Mouse (Mus musculus) limb, embryonic 14.5 days (tissue): ENCODE measurements around the gene Car6. TPM values are rescaled to one million over a fixed set of nuclear protein-coding genes. Genes with fewer than 3 reads are reported as not detected.

Experiments used
- ATAC-seq: fragments of 200-750 bp; cut with Nextera tagmentation; 2 replicates; pipeline ENCODE4 v1.8.0; 2017; ENCODE audit warnings: low read depth, moderate number of reproducible peaks, moderate TSS enrichment; ENCODE audit not compliant: low FRiP score
- DNase-seq: peaks from one replicate; pipeline ENCODE4 v3.0.0-alpha.2; 2015; ENCODE audit warnings: low spot score
- H3K27ac ChIP-seq: fragments of 300-500 bp; sonication (generic); replicated peaks from 2 replicates; pipeline ENCODE4 v1.5.1; 2014; ENCODE audit warnings: low read depth, mild to moderate bottlenecking, low read length, moderate library complexity, mixed read lengths
- H3K27me3 ChIP-seq: fragments of 300-500 bp; sonication (generic); 2 replicates; pipeline ENCODE4 v1.6.1; 2014; ENCODE audit warnings: low read length, mixed read lengths; ENCODE audit not compliant: control insufficient read depth, insufficient read depth
- H3K36me3 ChIP-seq: fragments of 300-500 bp; sonication (generic); 2 replicates; pipeline ENCODE4 v1.6.1; 2014; ENCODE audit warnings: mild to moderate bottlenecking, low read length, moderate library complexity, mixed read lengths; ENCODE audit not compliant: control insufficient read depth, insufficient read depth
- H3K4me1 ChIP-seq: fragments of 300-500 bp; sonication (generic); 2 replicates; pipeline ENCODE4 v1.6.1; 2014; ENCODE audit warnings: antibody characterized with exemption, low read length, mixed read lengths; ENCODE audit not compliant: control insufficient read depth, insufficient read depth
- H3K4me2 ChIP-seq: fragments of 300-500 bp; sonication (generic); replicated peaks from 2 replicates; pipeline ENCODE4 v1.6.1; 2014; ENCODE audit warnings: low read depth, mild to moderate bottlenecking, low read length, moderate library complexity; ENCODE audit not compliant: severe bottlenecking
- H3K4me3 ChIP-seq: fragments of 300-500 bp; sonication (generic); replicated peaks from 2 replicates; pipeline ENCODE4 v1.5.1; 2014; ENCODE audit warnings: low read length
- H3K9ac ChIP-seq: fragments of 300-500 bp; sonication (generic); 2 replicates; pipeline ENCODE4 v1.6.1; 2014; ENCODE audit warnings: mild to moderate bottlenecking, low read depth, low read length, moderate library complexity; ENCODE audit not compliant: severe bottlenecking
- H3K9me3 ChIP-seq: fragments of 300-500 bp; sonication (generic); 2 replicates; pipeline ENCODE4 v1.6.1; 2016; ENCODE audit warnings: low read length; ENCODE audit not compliant: control insufficient read depth
- POLR2A ChIP-seq: fragments of 200-500 bp; IDR thresholded peaks from 2 replicates; pipeline ENCODE4 v1.8.0; 2012; ENCODE audit warnings: inconsistent platforms, mild to moderate bottlenecking, moderate library complexity, borderline replicate concordance; ENCODE audit not compliant: insufficient read depth, insufficient read length; ENCODE audit errors: extremely low read depth
- whole genome bisulfite sequencing: fragments of 180-500 bp; shearing (Covaris S2); extraction: QIAGEN DNeasy Blood & Tissue Kit; methylation state at CpG from one replicate; pipeline ENCODE4 v1.1.7; 2014; 5-methylcytosine and 5-hydroxymethylcytosine counted together
- polyA plus RNA-seq, 2 experiments: library from polyadenylated mRNA; depleted of rRNA in 1 of 2; stranded (reverse) in 1 of 2; unstranded in 1 of 2; fragments of >200 nt; fragmentation: Nextera tagmentation in 1 of 2; extraction: Ambion mirVana in 1 of 2; gene quantifications; 2 replicates each; pipeline versions ENCODE4 v1.2.1 to v1.2.3; 2012 to 2014

Car6 gene
- polyA plus RNA-seq, 2 experiments, result 0.26 TPM; not detected in 1

GRCm38 (mm10) chr4:150155731-150156130 lies 45.4 kb downstream of the Car6 start:
- TF ChIP-seq POLR2A, result no peak
- no peak overlapping the region for H3K9ac ChIP-seq
- no peaks in the 10 kb centered on the region for H3K27me3 ChIP-seq
- no peaks in the 10 kb centered on the region for H3K9me3 ChIP-seq
- H3K36me3 ChIP-seq, result no peaks in the 10 kb centered on the region
- no peaks in the 10 kb centered on the region for H3K4me1 ChIP-seq
- no peak for ATAC-seq
- no peak overlapping the region for H3K4me2 ChIP-seq
- DNase-seq, result no peak
- no peak overlapping the region for H3K4me3 ChIP-seq
- H3K27ac ChIP-seq, result no peak overlapping the region
- WGBS, result 82% methylated on average over 4 of the region's 4 CpGs

GRCm38 (mm10) chr4:150155301-150155700 lies 45.8 kb downstream of the Car6 start:
- no peak for ATAC-seq
- Histone ChIP-seq H3K36me3 (no peaks in the 10 kb centered on the region), H3K4me2 (no peak overlapping the region), H3K27ac (no peak overlapping the region), H3K9ac (no peak overlapping the region), H3K4me1 (no peaks in the 10 kb centered on the region), H3K4me3 (no peak overlapping the region), H3K9me3 (no peaks in the 10 kb centered on the region), H3K27me3 (no peaks in the 10 kb centered on the region)
- TF ChIP-seq POLR2A, result no peak
- 87% methylated on average over 4 of the region's 4 CpGs for WGBS
- no peak for DNase-seq

- no peaks in the 10 kb centered on the region for H3K9me3 ChIP-seq
- no peak for ATAC-seq
- no peak overlapping the region for H3K4me3 ChIP-seq
- H3K27ac ChIP-seq, result no peak overlapping the region
- no peak overlapping the region for H3K9ac ChIP-seq
- no peaks in the 10 kb centered on the region for H3K36me3 ChIP-seq
- no peaks in the 10 kb centered on the region for H3K27me3 ChIP-seq
- no peak overlapping the region for H3K4me2 ChIP-seq
- WGBS, result 85% methylated on average over 8 of the region's 8 CpGs
- DNase-seq, result no peak
- H3K4me1 ChIP-seq, result no peaks in the 10 kb centered on the region
- no peak for TF ChIP-seq POLR2A
Observed at GRCm38 (mm10) chr4:150152483-150152882, 48.6 kb downstream of the Car6 start.

GRCm38 (mm10) chr4:150151045-150151444 lies 50.1 kb downstream of the Car6 start:
- no peak overlapping the region for H3K27ac ChIP-seq
- ATAC-seq (no peak), DNase-seq (no peak)
- 79% methylated on average over 7 of the region's 7 CpGs for WGBS
- H3K4me2 ChIP-seq, result no peak overlapping the region
- H3K4me1 ChIP-seq, result no peaks in the 10 kb centered on the region
- no peak overlapping the region for H3K4me3 ChIP-seq
- H3K36me3 ChIP-seq, result no peaks in the 10 kb centered on the region
- no peaks in the 10 kb centered on the region for H3K9me3 ChIP-seq
- no peak for TF ChIP-seq POLR2A
- no peaks in the 10 kb centered on the region for H3K27me3 ChIP-seq
- no peak overlapping the region for H3K9ac ChIP-seq

- ATAC-seq (no peak), DNase-seq (no peak)
- no peaks in the 10 kb centered on the region for H3K27me3 ChIP-seq
- 73% methylated on average over 4 of the region's 4 CpGs for WGBS
- no peaks in the 10 kb centered on the region for H3K36me3 ChIP-seq
- H3K9me3 ChIP-seq, result no peaks in the 10 kb centered on the region
- H3K4me3 ChIP-seq, result no peak overlapping the region
- no peak for TF ChIP-seq POLR2A
- no peak overlapping the region for H3K9ac ChIP-seq
- H3K4me1 ChIP-seq, result no peaks in the 10 kb centered on the region
- H3K27ac ChIP-seq, result no peak overlapping the region
- no peak overlapping the region for H3K4me2 ChIP-seq
Observed at GRCm38 (mm10) chr4:150146286-150146685, 54.8 kb downstream of the Car6 start.

- 28% methylated on average over 12 of the region's 12 CpGs for WGBS
- Histone ChIP-seq H3K4me2 (no peak overlapping the region), H3K4me1 (no peaks in the 10 kb centered on the region), H3K36me3 (no peaks in the 10 kb centered on the region), H3K4me3 (no peak overlapping the region), H3K27me3 (no peaks in the 10 kb centered on the region), H3K9me3 (no peaks in the 10 kb centered on the region), H3K9ac (no peak overlapping the region), H3K27ac (no peak overlapping the region)
- TF ChIP-seq POLR2A, result no peak
- ATAC-seq (no peak), DNase-seq (peak; percentile 13)
Observed at GRCm38 (mm10) chr4:150144242-150144641, 56.9 kb downstream of the Car6 start.
